Mouse (Mus musculus) ES-CJ7 (cell line): ENCODE results near the gene Acadvl.

ENCODE experiments used
- DNase-seq: peaks from one replicate; pipeline ENCODE4 v3.0.0; 2011; ENCODE audit warnings: low read depth, low spot score

The Acadvl gene

GRCm38 (mm10) chr11:69980196-69981140 lies 34.7 kb downstream of the Acadvl start:
- DNase-seq, result peak; percentile 100

- no peak for DNase-seq
Observed at GRCm38 (mm10) chr11:69979827-69980195, 35.4 kb downstream of the Acadvl start.

DNA sequence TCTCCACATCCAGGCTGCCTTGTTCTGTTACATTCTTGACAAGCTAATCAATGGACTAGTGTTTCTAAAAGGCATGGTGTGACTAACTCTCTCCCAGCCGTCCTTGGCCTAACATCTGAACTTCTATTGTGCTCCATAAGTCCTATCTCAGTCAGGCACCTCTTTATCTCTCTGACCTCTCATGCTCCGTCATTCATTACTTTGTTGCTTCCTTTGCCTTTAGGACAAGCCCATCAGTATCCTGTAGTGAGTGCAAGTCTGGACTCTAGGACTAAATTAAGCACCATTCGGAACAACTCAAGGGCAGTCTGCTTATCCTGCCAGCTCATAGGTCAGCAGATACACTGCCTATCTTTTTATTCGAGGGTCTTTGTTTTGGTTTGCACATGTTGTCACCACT lies 38.9 kb downstream of the Acadvl start:
- DNase-seq, result no peak

- no peak for DNase-seq
Observed at GRCm38 (mm10) chr11:69974907-69975306, 40.3 kb downstream of the Acadvl start.

DNA sequence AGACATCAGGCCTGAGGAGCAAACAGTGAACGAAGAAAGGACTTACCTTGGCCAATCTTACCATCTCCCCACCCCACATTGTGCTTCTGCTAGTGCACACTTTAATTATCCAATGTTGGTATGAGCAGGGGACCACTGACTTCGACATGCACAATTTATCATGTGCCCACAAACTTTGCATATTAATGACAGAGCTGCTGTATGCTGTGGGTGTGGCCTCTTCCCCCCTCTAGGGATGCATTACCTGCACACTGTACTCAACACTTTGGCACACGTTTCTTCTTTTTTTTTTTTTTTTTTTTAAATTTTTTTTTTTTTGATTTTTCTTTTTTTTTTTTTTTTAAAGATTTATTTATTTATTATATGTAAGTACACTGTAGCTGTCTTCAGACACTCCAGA lies 44.4 kb downstream of the Acadvl start:
- no peak for DNase-seq

GRCm38 (mm10) chr11:69970222-69970621 lies 45.0 kb downstream of the Acadvl start:
- no peak for DNase-seq

GRCm38 (mm10) chr11:69968793-69969192 lies 46.4 kb downstream of the Acadvl start:
- no peak for DNase-seq

GRCm38 (mm10) chr11:69966860-69967517 lies 48.2 kb downstream of the Acadvl start:
- DNase-seq, result peak; percentile 48

DNA sequence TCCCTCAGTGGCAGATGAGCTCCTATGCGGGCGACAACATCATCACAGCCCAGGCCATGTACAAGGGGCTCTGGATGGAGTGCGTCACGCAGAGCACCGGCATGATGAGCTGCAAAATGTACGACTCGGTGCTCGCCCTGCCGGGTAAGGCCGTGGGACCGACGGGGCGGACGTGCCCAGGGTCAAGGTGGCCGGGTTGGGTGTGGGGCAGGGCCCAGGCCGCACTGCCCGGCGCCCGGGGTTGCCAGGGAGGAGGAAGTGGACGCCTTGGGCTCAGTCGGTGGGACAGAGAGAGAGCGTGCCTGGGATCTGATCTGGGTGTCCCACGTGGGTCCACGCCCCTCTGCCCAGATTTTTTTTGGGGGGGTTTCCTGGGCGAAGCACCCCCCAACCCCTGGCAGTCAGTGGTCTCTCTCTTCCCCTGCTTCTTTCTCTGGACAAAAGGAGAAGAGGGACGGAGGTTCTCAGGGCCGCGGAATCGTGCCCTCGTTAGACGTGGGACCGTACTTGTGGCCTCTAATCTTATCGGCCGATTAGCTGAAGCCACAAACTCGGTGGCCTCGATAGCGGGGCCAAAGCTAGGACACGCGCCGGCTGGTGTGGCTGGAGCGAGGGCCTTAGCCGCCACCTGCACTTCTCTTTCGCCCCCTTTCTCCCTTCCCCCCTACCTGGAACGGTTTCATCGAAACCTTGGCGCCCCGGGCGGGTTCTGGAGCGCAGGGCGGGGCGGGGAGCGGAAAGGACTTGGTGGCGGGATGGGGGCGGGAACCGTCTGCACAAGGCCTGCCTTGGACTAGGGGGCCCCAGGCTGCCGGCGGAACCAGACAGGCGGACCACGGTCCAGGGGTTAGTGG lies 49.0 kb downstream of the Acadvl start:
- DNase-seq, result peak; percentile 46

DNA sequence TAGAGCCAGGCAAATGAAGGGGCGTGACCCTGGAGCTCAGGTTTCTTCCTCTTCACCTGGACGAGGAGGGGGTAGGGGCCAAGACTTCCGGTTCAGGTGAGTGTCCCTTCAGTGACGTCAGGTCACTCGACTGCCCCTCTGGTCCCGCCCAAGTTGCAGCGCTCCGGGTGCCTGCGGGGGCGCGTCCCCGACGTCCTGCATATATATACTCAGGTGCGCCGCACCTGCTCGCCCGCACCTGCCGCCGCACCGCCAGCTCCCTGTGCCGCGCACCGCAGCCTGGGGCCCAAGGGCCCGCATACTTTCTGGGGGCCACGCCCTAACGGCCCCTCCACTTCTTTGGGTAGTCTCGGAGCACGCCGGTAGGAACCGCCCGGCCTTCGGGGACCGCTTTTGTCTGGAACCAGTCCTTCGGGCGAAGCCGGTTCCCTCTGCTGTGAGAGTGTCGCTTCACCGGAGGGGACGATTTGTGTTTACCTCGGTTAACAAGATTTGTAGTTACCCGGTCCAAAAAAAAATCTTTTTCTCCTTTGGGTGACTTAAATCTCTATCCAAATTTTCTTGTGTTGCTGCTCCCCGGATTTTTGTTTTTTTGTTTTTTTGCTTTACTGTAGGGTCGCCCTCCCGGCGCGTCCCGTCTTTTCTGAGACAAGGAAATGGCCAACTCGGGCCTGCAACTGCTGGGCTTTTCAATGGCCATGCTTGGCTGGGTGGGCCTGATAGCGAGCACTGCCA lies 49.8 kb downstream of the Acadvl start:
- DNase-seq, result peak; percentile 45

DNA sequence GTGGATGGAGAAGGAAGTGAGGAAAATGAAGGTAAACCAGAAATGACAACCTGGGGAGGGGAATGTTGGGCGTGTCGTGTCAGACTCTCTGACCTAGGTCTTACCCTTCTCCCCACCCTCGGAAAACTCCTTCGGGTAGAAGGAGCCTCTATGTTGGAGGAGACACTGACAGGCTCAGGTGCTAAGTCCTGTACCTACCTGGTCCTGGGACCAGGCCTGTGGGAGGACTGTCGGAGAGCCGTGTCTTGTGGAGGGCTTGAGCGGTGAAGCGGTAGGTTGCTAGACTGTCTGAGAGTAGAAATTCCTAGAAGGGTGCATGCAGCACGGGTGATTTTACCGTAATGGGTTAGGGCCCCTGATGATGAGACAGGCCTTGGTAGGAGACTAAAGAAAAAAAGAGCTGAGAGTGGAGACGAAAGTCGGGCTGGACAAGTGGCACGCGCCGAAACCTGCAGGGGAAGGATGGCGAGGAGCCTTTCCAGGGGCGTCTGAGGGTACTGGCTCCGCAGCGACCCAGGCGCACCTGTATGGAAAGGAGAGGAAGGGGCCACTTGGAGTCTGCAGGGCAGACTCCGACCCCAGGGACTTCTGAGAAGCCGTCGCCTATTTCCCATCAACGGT lies 50.5 kb downstream of the Acadvl start, which contains the start of gene Cldn7:
TSS of gene Cldn7 (plus strand) at position 130 of the 621 bp plus-strand sequence.
- no peak for DNase-seq

- DNase-seq, result no peak
Observed at GRCm38 (mm10) chr11:69961841-69962240, 53.4 kb downstream of the Acadvl start.

GRCm38 (mm10) chr11:69960616-69961015 lies 54.6 kb downstream of the Acadvl start:
- DNase-seq, result peak; percentile 85
